20 mouse cellular contexts compared by ENCODE assay signal in genomic region chr5:142886761-142887160, GRCm38 (mm10). TPM values are rescaled to one million over a fixed set of nuclear protein-coding genes. Genes with fewer than 3 reads are reported as not detected.
A peak's percentile ranks its signal among the peaks of the same experiment; 100 is the strongest.
DNase-seq lines count a peak whose midpoint lies in the region; ATAC-seq and TF ChIP-seq lines count a peak whose summit lies in the region.
"Had no signal": no experiment of that assay in that cellular context is flagged by ENCODE, and none has a peak within 500 bp of the region (broad histone marks: within the 10 kb centered on the region; RNA-seq: fewer than 3 reads in every experiment).

No protein-coding gene starts in this region.

- no peak for TF ChIP-seq CTCF in cerebellum, adult 2 months (IDR thresholded peaks at IDR 0.05; ENCODE audit: borderline replicate concordance, insufficient read depth, low read depth, low read length)

- H3K27ac ChIP-seq in cerebellum, adult 2 months (ENCODE audit: insufficient read depth, low read length) = no peak overlapping the region
- H3K27ac ChIP-seq in heart, embryonic 13.5 days (replicated peaks) = peak overlapping the region; percentile 32; the same call in 1 of the 2 replicates
- no peak overlapping the region for H3K27ac ChIP-seq in neural tube, embryonic 15.5 days (replicated peaks)
- H3K27ac ChIP-seq: embryonic facial prominence, embryonic 13.5 days; forebrain, embryonic 12.5 days; hindbrain, embryonic 15.5 days had no signal

- no peak overlapping the region for H3K4me3 ChIP-seq in cerebellum, adult 2 months (replicated peaks; ENCODE audit: insufficient read depth, low read depth, low read length)
- no peak overlapping the region for H3K4me3 ChIP-seq in heart, embryonic 13.5 days
- no peak overlapping the region for H3K4me3 ChIP-seq in neural tube, embryonic 15.5 days (replicated peaks)
- H3K4me3 ChIP-seq: embryonic facial prominence, embryonic 13.5 days; forebrain, embryonic 12.5 days; hindbrain, embryonic 15.5 days had no signal

- H3K9me3 ChIP-seq in heart, embryonic 13.5 days = no peaks in the 10 kb centered on the region
- H3K9me3 ChIP-seq in neural tube, embryonic 15.5 days (replicated peaks) = no peaks in the 10 kb centered on the region
- H3K9me3 ChIP-seq: embryonic facial prominence, embryonic 13.5 days; forebrain, embryonic 12.5 days; hindbrain, embryonic 15.5 days had no signal

- intact Hi-C loops in heart, postnatal 10 days (cut with DNase I) = no loop called here

- peak; percentile 24 for DNase-seq in cerebellum, adult 9-10 months
- DNase-seq in cerebellum, adult 2 months = no peak
- DNase-seq in heart, postnatal 10 days = no peak
- DNase-seq in neural tube, embryonic 10.5 days (ENCODE audit: extremely low spot score, low spot score) = peak; percentile 13
- DNase-seq in ZHBTc4 (ENCODE audit: low read depth, low spot score) = peak; percentile 86
- DNase-seq: adrenal gland, postnatal 10 days; B cell, adult 2 months; cerebellum, adult 11 months; cerebellum, postnatal 36 days; gastrocnemius, postnatal 25 days; heart, adult 18-20 months had no signal

- H3K4me2 ChIP-seq in heart, embryonic 13.5 days = no peak overlapping the region
- no peak overlapping the region for H3K4me2 ChIP-seq in neural tube, embryonic 15.5 days
- H3K4me2 ChIP-seq: embryonic facial prominence, embryonic 13.5 days; forebrain, embryonic 12.5 days; hindbrain, embryonic 15.5 days had no signal

- WGBS in cerebellum, adult 2 months = 88% methylated on average over 20 of the region's 20 CpGs
- WGBS in heart, embryonic 13.5 days = 85% methylated on average over 20 of the region's 20 CpGs
- 95% methylated on average over 20 of the region's 20 CpGs for WGBS in neural tube, embryonic 15.5 days

- no peak for ATAC-seq in heart, embryonic 13.5 days (ENCODE audit: extremely low read depth, insufficient number of reproducible peaks, low FRiP score, low TSS enrichment)
- ATAC-seq in neural tube, embryonic 15.5 days (ENCODE audit: low FRiP score) = no peak
- no peak for ATAC-seq in granulocyte monocyte progenitor cell, adult 5-6 weeks (replicated peaks; ENCODE audit: poor library complexity, severe bottlenecking)
- ATAC-seq: CD4-positive, CD25-positive, alpha-beta regulatory T cell, adult 4 months; forebrain, embryonic 16.5 days; intestine, embryonic 16.5 days had no signal

- TF ChIP-seq POLR2A in cerebellum, adult 2 months (IDR thresholded peaks at IDR 0.05; ENCODE audit: borderline replicate concordance, insufficient read depth, low read length) = no peak

- peak overlapping the region; percentile 52 for H3K9ac ChIP-seq in heart, embryonic 13.5 days
- no peak overlapping the region for H3K9ac ChIP-seq in neural tube, embryonic 15.5 days (replicated peaks)
- H3K9ac ChIP-seq: embryonic facial prominence, embryonic 13.5 days; forebrain, embryonic 12.5 days; hindbrain, embryonic 15.5 days had no signal

- H3K36me3 ChIP-seq in heart, embryonic 13.5 days = peaks cover 51% of the 10 kb centered on the region
- peaks cover 41% of the 10 kb centered on the region for H3K36me3 ChIP-seq in neural tube, embryonic 15.5 days

- no peaks in the 10 kb centered on the region for H3K27me3 ChIP-seq in cerebellum, adult 2 months (ENCODE audit: control insufficient read depth, insufficient read depth, low read length)
- H3K27me3 ChIP-seq in heart, embryonic 13.5 days (replicated peaks) = no peaks in the 10 kb centered on the region
- H3K27me3 ChIP-seq in neural tube, embryonic 15.5 days (replicated peaks) = no peaks in the 10 kb centered on the region
- H3K27me3 ChIP-seq: embryonic facial prominence, embryonic 13.5 days; forebrain, embryonic 12.5 days; hindbrain, embryonic 15.5 days had no signal

- H3K4me1 ChIP-seq in cerebellum, adult 2 months (ENCODE audit: control insufficient read depth, insufficient read depth, low read length) = peaks cover 8% of the 10 kb centered on the region
- peaks cover 10% of the 10 kb centered on the region for H3K4me1 ChIP-seq in heart, embryonic 13.5 days
- peaks cover under 1% of the 10 kb centered on the region; the same call in 1 of the 2 replicates for H3K4me1 ChIP-seq in neural tube, embryonic 15.5 days

RNA-seq across cellular contexts. Expression of gene Fbxl18, which starts 8.5 kb away (rescaled TPM):
- polyA plus RNA-seq in cerebellum, adult 2 months (2012; rRNA removed) = 22.3 TPM in 2 replicates
- 8.7 and 9.5 TPM in 2 replicates for polyA plus RNA-seq in heart, embryonic 13.5 days (2015; fragmentation: Nextera tagmentation; extraction: Ambion mirVana)
- 1 to 10 TPM; 8.8 to 9.2 TPM for total RNA-seq in heart, postnatal 10 days (2021)
- polyA plus RNA-seq in neural tube, embryonic 15.5 days (2015; fragmentation: Nextera tagmentation; extraction: Ambion mirVana) = 29.4 TPM in 2 replicates
- total RNA-seq in granulocyte monocyte progenitor cell, adult 5-6 weeks (2014; fragmentation: Nextera tagmentation) = 4.0 and 4.1 TPM in 2 replicates
- 1.7 and 2.4 TPM in 2 replicates for total RNA-seq in granulocyte monocyte progenitor cell, adult 5-6 weeks (2017)

RNA-seq across cellular contexts. Expression of gene Actb, which starts 19.8 kb away (rescaled TPM):
- polyA plus RNA-seq in cerebellum, adult 2 months (2012; rRNA removed) = 2,136 and 2,149 TPM in 2 replicates
- 6,383 and 6,386 TPM in 2 replicates for polyA plus RNA-seq in heart, embryonic 13.5 days (2015; fragmentation: Nextera tagmentation; extraction: Ambion mirVana)
- 1,000 to 10,000 TPM; 1,831 to 2,004 TPM for total RNA-seq in heart, postnatal 10 days (2021)
- 12,525 and 12,918 TPM in 2 replicates for polyA plus RNA-seq in neural tube, embryonic 15.5 days (2015; fragmentation: Nextera tagmentation; extraction: Ambion mirVana)
- 2,571 and 3,677 TPM in 2 replicates for total RNA-seq in granulocyte monocyte progenitor cell, adult 5-6 weeks (2014; fragmentation: Nextera tagmentation)
- total RNA-seq in granulocyte monocyte progenitor cell, adult 5-6 weeks (2017) = 2,475 and 4,369 TPM in 2 replicates

Comparison
In these comparisons a context has a peak if more than half of its experiments do, and no peak if none do; other contexts are left out.
1. DNase-seq: peak in cerebellum, adult 9-10 months (single experiment), neural tube, embryonic 10.5 days (single experiment) and ZHBTc4 (single experiment); none in cerebellum, adult 2 months (0 of 2) and heart, postnatal 10 days (0 of 2).